Mouse (Mus musculus) intestine, embryonic 16.5 days (tissue): ENCODE results near the gene Adgrg6. TPM values are rescaled to one million over a fixed set of nuclear protein-coding genes. Genes with fewer than 3 reads are reported as not detected.

ENCODE experiments used
- ATAC-seq: fragments of 200-750 bp; cut with Nextera tagmentation; 2 replicates; pipeline ENCODE4 v1.8.0; 2017; ENCODE audit warnings: moderate TSS enrichment, moderate library complexity
- H3K27ac ChIP-seq: fragments of 300-500 bp; sonication (generic); 2 replicates; pipeline ENCODE4 v1.5.1; 2014; ENCODE audit warnings: mild to moderate bottlenecking, low read length
- H3K27me3 ChIP-seq: fragments of 300-500 bp; sonication (generic); replicated peaks from 2 replicates; pipeline ENCODE4 v1.6.1; 2014; ENCODE audit warnings: low read length, control low read depth, mixed read lengths; ENCODE audit not compliant: control insufficient read depth, insufficient read depth
- H3K36me3 ChIP-seq: fragments of 300-500 bp; sonication (generic); 2 replicates; pipeline ENCODE4 v1.6.1; 2014; ENCODE audit warnings: low read length, control low read depth; ENCODE audit not compliant: control insufficient read depth, insufficient read depth
- H3K4me1 ChIP-seq: fragments of 300-500 bp; sonication (generic); 2 replicates; pipeline ENCODE4 v1.6.1; 2014; ENCODE audit warnings: low read length, control low read depth, mixed read lengths; ENCODE audit not compliant: control insufficient read depth, insufficient read depth
- H3K4me2 ChIP-seq: fragments of 300-500 bp; sonication (generic); 2 replicates; pipeline ENCODE4 v1.6.1; 2014; ENCODE audit warnings: low read depth, low read length, control low read depth
- H3K4me3 ChIP-seq: fragments of 300-500 bp; sonication (generic); 2 replicates; pipeline ENCODE4 v1.5.1; 2014; ENCODE audit warnings: mild to moderate bottlenecking, low read length
- H3K9ac ChIP-seq: fragments of 300-500 bp; sonication (generic); 2 replicates; pipeline ENCODE4 v1.6.1; 2014; ENCODE audit warnings: low read depth, low read length
- H3K9me3 ChIP-seq: fragments of 300-500 bp; sonication (generic); 2 replicates; pipeline ENCODE4 v1.6.1; 2016; ENCODE audit warnings: low read length, control low read depth; ENCODE audit not compliant: control insufficient read depth
- WGBS: fragments of 180-500 bp; shearing (Covaris S2); extraction: QIAGEN DNeasy Blood & Tissue Kit; methylation state at CpG from one replicate; pipeline ENCODE4 v1.1.7; 2014; 5-methylcytosine and 5-hydroxymethylcytosine counted together
- polyA plus RNA-seq: library from polyadenylated mRNA; unstranded; fragments of >200 nt; fragmentation: Nextera tagmentation; extraction: Ambion mirVana; gene quantifications from 2 replicates; pipeline ENCODE4 v1.2.1, GENCODE M21; 2015

Adgrg6 gene
- polyA plus RNA-seq, 1 experiment from 2014 or later: 1.4 TPM

- no peaks in the 10 kb centered on the region for H3K27me3 ChIP-seq
- no peak overlapping the region for H3K4me3 ChIP-seq
- H3K4me2 ChIP-seq: no peak overlapping the region
- WGBS: 28% methylated on average over 3 of the region's 3 CpGs
- no peak overlapping the region for H3K27ac ChIP-seq
- no peaks in the 10 kb centered on the region for H3K4me1 ChIP-seq
- ATAC-seq: no peak
- H3K9me3 ChIP-seq: no peaks in the 10 kb centered on the region
- no peak overlapping the region for H3K9ac ChIP-seq
- H3K36me3 ChIP-seq: no peaks in the 10 kb centered on the region
Observed at GRCm38 (mm10) chr10:14451811-14452210, 93.6 kb downstream of the Adgrg6 start.

- 73% methylated on average over 7 of the region's 7 CpGs for WGBS
- no peak overlapping the region for H3K9ac ChIP-seq
- no peaks in the 10 kb centered on the region for H3K9me3 ChIP-seq
- no peak overlapping the region for H3K27ac ChIP-seq
- H3K36me3 ChIP-seq: no peaks in the 10 kb centered on the region
- no peaks in the 10 kb centered on the region for H3K27me3 ChIP-seq
- ATAC-seq: no peak
- no peak overlapping the region for H3K4me2 ChIP-seq
- no peaks in the 10 kb centered on the region for H3K4me1 ChIP-seq
- no peak overlapping the region for H3K4me3 ChIP-seq
Observed at GRCm38 (mm10) chr10:14450073-14450472, 95.4 kb downstream of the Adgrg6 start.

- Histone ChIP-seq H3K4me3 (no peak overlapping the region), H3K36me3 (no peaks in the 10 kb centered on the region), H3K9me3 (no peaks in the 10 kb centered on the region), H3K4me1 (no peaks in the 10 kb centered on the region), H3K27ac (no peak overlapping the region), H3K27me3 (no peaks in the 10 kb centered on the region), H3K9ac (no peak overlapping the region), H3K4me2 (no peak overlapping the region)
- no peak for ATAC-seq
- WGBS: 86% methylated on average over 12 of the region's 12 CpGs
Observed at GRCm38 (mm10) chr10:14445590-14446291, 99.7 kb downstream of the Adgrg6 start.

GRCm38 (mm10) chr10:14440860-14441579 lies 104.4 kb downstream of the Adgrg6 start:
- Histone ChIP-seq H3K4me2 (no peak overlapping the region), H3K4me1 (no peaks in the 10 kb centered on the region), H3K27me3 (no peaks in the 10 kb centered on the region), H3K9ac (no peak overlapping the region), H3K27ac (no peak overlapping the region), H3K9me3 (no peaks in the 10 kb centered on the region), H3K4me3 (no peak overlapping the region), H3K36me3 (no peaks in the 10 kb centered on the region)
- no peak for ATAC-seq
- 82% methylated on average over 9 of the region's 9 CpGs for WGBS

GRCm38 (mm10) chr10:14404070-14404469 lies 141.4 kb downstream of the Adgrg6 start:
- Histone ChIP-seq H3K9me3 (peaks cover 3% of the 10 kb centered on the region; the same call in 1 of the 2 replicates), H3K9ac (no peak overlapping the region), H3K36me3 (no peaks in the 10 kb centered on the region), H3K4me3 (no peak overlapping the region), H3K4me2 (no peak overlapping the region), H3K4me1 (no peaks in the 10 kb centered on the region), H3K27ac (no peak overlapping the region), H3K27me3 (no peaks in the 10 kb centered on the region)
- ATAC-seq: no peak
- WGBS: 66% methylated on average over 1 of the region's 1 CpGs

- Histone ChIP-seq H3K4me3 (no peak overlapping the region), H3K27me3 (no peaks in the 10 kb centered on the region), H3K4me2 (no peak overlapping the region), H3K4me1 (no peaks in the 10 kb centered on the region), H3K9ac (no peak overlapping the region), H3K9me3 (no peaks in the 10 kb centered on the region), H3K36me3 (no peaks in the 10 kb centered on the region), H3K27ac (no peak overlapping the region)
- WGBS: 78% methylated on average over 8 of the region's 8 CpGs
- no peak for ATAC-seq
Observed at GRCm38 (mm10) chr10:14401744-14402143, 143.7 kb downstream of the Adgrg6 start.

- H3K4me2 ChIP-seq: no peak overlapping the region
- no peak overlapping the region for H3K9ac ChIP-seq
- peak; percentile 65; the same call in 1 of the 2 replicates for ATAC-seq
- 10% methylated on average over 11 of the region's 11 CpGs for WGBS
- H3K4me3 ChIP-seq: no peak overlapping the region
- H3K36me3 ChIP-seq: no peaks in the 10 kb centered on the region
- no peaks in the 10 kb centered on the region for H3K9me3 ChIP-seq
- no peak overlapping the region for H3K27ac ChIP-seq
- no peaks in the 10 kb centered on the region for H3K4me1 ChIP-seq
- no peaks in the 10 kb centered on the region for H3K27me3 ChIP-seq
Observed at GRCm38 (mm10) chr10:14391025-14391639, 154.3 kb downstream of the Adgrg6 start.

GRCm38 (mm10) chr10:14385574-14385973 lies 159.9 kb downstream of the Adgrg6 start:
- H3K27ac ChIP-seq: no peak overlapping the region
- no peak for ATAC-seq
- 81% methylated on average over 5 of the region's 5 CpGs for WGBS

GRCm38 (mm10) chr10:14365065-14365589 lies 180.3 kb downstream of the Adgrg6 start:
- no peak overlapping the region for H3K9ac ChIP-seq
- no peaks in the 10 kb centered on the region for H3K4me1 ChIP-seq
- H3K27me3 ChIP-seq: no peaks in the 10 kb centered on the region
- H3K4me2 ChIP-seq: no peak overlapping the region
- no peak for ATAC-seq
- no peak overlapping the region for H3K4me3 ChIP-seq
- no peaks in the 10 kb centered on the region for H3K36me3 ChIP-seq
- 79% methylated on average over 1 of the region's 1 CpGs for WGBS
- H3K9me3 ChIP-seq: no peaks in the 10 kb centered on the region
- H3K27ac ChIP-seq: no peak overlapping the region

More at GRCm38 (mm10) chr10:14385574-14385973, 159.9 kb downstream of the Adgrg6 start:
- Histone ChIP-seq H3K4me3 (no peak overlapping the region), H3K27me3 (no peaks in the 10 kb centered on the region), H3K9me3 (no peaks in the 10 kb centered on the region), H3K4me2 (no peak overlapping the region), H3K36me3 (no peaks in the 10 kb centered on the region), H3K4me1 (no peaks in the 10 kb centered on the region), H3K9ac (no peak overlapping the region)
